Mouse (Mus musculus) small intestine, adult 2 months (tissue): ENCODE measurements around the gene Dbt.
A peak's percentile ranks its signal among the peaks of the same experiment; 100 is the strongest.

Experiments
- CTCF ChIP-seq: fragments of 200-500 bp; IDR thresholded peaks from 2 replicates; pipeline ENCODE4 v1.5.1; 2012; ENCODE audit warnings: low read depth, mild to moderate bottlenecking, control low read depth, inconsistent platforms, low read length, moderate library complexity, mixed read lengths; ENCODE audit not compliant: insufficient replicate concordance, insufficient read length; ENCODE audit errors: extremely low read depth
- POLR2A ChIP-seq: fragments of 200-500 bp; IDR thresholded peaks from 2 replicates; pipeline ENCODE4 v1.6.1; 2012; ENCODE audit warnings: low read depth, mild to moderate bottlenecking, control low read depth, inconsistent platforms, low read length, moderate library complexity

GRCm38 (mm10) chr3:116577286-116577685 is 64.4 kb downstream of the Dbt start:
- peak; percentile 43; the same call in 1 of the 2 replicates for TF ChIP-seq CTCF
- TF ChIP-seq POLR2A, result no peak
